Mouse (Mus musculus) retina, adult 2 months (tissue): ENCODE data around the gene Fads3.
A peak's percentile ranks its signal among the peaks of the same experiment; 100 is the strongest.

Experiments
- DNase-seq: peaks from one replicate; pipeline ENCODE4 v3.0.0-alpha.2; 2012; ENCODE audit warnings: low read depth, low spot score

Fads3 gene

GRCm38 (mm10) chr19:10050438-10050837, 9.1 kb downstream of the Fads3 start:
- no peak for DNase-seq

GRCm38 (mm10) chr19:10052698-10053097, 11.3 kb downstream of the Fads3 start:
- no peak for DNase-seq

GRCm38 (mm10) chr19:10053692-10054260, 12.4 kb downstream of the Fads3 start:
- no peak for DNase-seq

GRCm38 (mm10) chr19:10054361-10055075, 13.1 kb downstream of the Fads3 start:
- no peak for DNase-seq

- no peak for DNase-seq
Measured at GRCm38 (mm10) chr19:10055261-10055660, 13.9 kb downstream of the Fads3 start.

GRCm38 (mm10) chr19:10055783-10056660, 14.7 kb downstream of the Fads3 start:
- no peak for DNase-seq

GRCm38 (mm10) chr19:10056686-10057085, 15.3 kb downstream of the Fads3 start:
- no peak for DNase-seq

- DNase-seq: no peak
Measured at GRCm38 (mm10) chr19:10057486-10058351, 16.4 kb downstream of the Fads3 start.

- no peak for DNase-seq
Measured at GRCm38 (mm10) chr19:10058352-10058825, 17.0 kb downstream of the Fads3 start.

- DNase-seq: no peak
Measured at GRCm38 (mm10) chr19:10058876-10059427, 17.6 kb downstream of the Fads3 start.

- peak; percentile 36 for DNase-seq
Measured at GRCm38 (mm10) chr19:10059911-10060567, 18.7 kb downstream of the Fads3 start.

- no peak for DNase-seq
Measured at GRCm38 (mm10) chr19:10060783-10061590, 19.6 kb downstream of the Fads3 start.

GRCm38 (mm10) chr19:10061624-10062023, 20.3 kb downstream of the Fads3 start:
- DNase-seq: no peak

- no peak for DNase-seq
Measured at GRCm38 (mm10) chr19:10062292-10062691, 20.9 kb downstream of the Fads3 start.

GRCm38 (mm10) chr19:10062862-10063261, 21.5 kb downstream of the Fads3 start:
- no peak for DNase-seq

GRCm38 (mm10) chr19:10064173-10065012, 23.0 kb downstream of the Fads3 start:
- no peak for DNase-seq

- no peak for DNase-seq
Measured at GRCm38 (mm10) chr19:10065465-10066188, 24.3 kb downstream of the Fads3 start.

- DNase-seq: no peak
Measured at GRCm38 (mm10) chr19:10066189-10066500, 24.8 kb downstream of the Fads3 start.
